Mouse (Mus musculus): ENCODE measurements at regions not wholly inside any gene's neighbourhood (a gene's known extent, or its start where the extent isn't known, plus 50 kb on each side); places are given as distances from the start of the nearest gene placed in this dataset.

DNA sequence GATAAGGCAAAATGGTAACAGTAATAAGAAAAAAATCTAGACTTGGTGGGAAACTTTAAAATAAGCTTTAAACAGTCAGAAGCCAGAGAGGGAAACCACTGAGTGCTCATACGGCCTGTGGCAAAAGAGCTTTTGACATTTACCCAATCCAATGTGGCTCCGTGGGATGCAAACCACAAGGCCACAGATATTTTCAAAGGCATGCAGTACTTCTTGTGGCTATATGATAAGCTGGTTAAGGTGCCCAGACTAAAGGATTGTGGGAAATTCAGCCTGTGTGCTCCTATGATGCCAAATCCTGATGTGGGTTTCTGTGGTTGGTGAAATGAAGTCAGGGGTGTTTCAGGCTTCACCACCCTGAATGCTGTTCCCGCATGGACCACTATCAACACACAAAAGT is 355.8 kb downstream of the Sorl1 start:
- DNase-seq (ENCODE audit: low read depth, low spot score): no peak

DNA sequence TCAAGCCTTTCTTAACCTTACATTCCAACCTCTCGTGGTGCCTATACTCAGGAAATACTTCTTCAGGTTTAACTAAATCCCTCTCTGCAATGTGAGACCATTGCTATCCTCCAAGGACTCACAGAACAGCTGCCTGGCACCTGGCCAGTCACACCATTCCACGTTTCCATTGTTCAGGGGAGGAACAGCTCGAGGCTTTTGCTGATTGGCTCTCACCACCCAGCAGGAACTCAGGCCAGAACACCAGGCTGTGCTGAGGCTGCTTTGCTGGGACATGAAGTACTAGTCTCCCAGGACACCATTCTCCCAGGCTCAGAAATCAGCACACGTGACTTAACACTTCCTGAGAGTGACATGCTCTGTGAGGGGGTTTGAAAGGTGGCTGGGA is 357.6 kb downstream of the Sorl1 start:
- DNase-seq (ENCODE audit: low read depth, low spot score): no peak

DNA sequence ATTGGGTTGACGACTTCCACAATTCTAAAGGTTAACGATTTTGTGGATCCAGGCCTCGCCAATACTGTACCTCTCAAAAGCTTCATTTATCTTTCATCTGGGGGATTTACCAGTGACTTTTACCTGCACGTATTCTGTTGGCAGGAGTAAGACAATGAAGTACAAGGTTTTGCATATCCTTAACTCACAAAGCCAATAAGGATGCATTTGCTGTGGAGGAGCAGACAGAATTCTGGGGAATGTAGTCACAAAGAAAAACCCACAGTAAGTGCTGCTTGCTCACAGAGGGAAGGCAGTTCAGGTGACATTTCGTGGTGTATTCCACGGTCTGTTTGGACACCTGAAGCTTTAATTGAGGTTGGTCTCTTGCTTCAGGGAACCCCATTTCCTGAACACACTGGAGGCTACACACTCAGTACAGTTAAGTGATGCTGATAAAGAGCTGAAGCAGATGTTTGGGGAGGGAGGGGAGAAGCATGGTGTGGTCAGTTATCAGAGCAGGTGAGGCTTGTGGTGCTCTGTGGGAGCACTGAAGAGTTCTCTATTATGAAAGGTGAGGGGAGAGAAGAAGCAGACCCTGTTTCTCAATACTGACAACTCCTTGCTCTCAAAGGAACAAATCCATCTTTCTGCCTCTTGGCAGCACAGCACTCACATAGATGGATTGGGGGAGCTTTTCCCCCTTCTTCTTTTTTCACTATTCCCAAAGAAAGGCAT is 358.1 kb downstream of the Sorl1 start:
- no peak for DNase-seq (ENCODE audit: low read depth, low spot score)

DNA sequence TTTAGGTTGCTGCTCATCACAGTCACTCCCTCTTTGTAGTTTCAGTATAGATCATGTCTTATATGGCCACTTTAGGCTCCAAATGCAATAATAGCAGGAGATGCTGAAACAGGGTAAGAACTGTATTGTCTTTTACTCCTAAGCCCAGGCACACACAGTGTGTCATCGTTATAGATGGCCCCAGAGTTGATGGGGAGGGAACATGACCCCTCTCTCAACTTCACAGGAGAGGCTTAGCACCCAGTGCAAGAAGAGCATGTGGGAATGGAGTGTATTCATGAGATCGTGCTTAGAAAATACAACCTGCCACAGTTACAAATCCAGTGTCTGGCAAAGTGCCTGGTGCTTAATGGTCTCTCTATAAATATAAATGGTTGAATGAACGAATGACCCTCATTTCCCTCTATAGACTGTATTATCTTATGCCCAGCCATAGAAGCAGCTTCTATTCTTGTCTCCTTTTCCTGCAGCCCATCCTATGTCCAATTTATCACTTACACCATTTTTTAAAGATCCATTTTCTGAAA is 363.0 kb downstream of the Sorl1 start:
- DNase-seq (ENCODE audit: low read depth, low spot score): no peak

DNA sequence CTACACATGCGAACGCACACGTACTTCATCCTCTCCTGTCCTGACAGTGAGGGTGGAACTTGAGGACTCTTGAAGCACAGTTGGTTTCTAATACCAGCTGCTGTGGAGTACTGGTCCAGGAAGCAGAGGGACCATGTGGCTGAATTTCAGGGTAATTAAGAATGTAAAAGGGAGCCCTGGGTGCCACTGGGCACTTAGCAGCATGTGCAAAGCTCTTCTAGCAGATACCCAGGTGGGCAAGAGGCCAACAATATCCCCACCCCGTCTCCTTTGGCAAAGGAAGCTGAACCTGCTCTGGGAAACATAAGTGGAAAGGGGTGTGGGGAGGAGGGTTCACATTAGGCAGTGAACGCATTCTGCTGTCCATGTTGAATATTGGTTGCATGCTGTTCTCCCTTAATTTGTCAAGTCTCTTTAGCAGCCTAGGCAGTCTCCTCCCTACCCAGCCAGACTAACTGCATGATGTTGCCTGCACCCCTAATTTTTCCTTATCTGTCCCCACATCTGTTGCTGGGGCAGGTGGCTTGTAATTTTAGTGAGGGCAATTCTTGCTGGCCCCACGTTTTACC is 369.6 kb downstream of the Sorl1 start:
- no peak for DNase-seq (ENCODE audit: low read depth, low spot score)

DNA sequence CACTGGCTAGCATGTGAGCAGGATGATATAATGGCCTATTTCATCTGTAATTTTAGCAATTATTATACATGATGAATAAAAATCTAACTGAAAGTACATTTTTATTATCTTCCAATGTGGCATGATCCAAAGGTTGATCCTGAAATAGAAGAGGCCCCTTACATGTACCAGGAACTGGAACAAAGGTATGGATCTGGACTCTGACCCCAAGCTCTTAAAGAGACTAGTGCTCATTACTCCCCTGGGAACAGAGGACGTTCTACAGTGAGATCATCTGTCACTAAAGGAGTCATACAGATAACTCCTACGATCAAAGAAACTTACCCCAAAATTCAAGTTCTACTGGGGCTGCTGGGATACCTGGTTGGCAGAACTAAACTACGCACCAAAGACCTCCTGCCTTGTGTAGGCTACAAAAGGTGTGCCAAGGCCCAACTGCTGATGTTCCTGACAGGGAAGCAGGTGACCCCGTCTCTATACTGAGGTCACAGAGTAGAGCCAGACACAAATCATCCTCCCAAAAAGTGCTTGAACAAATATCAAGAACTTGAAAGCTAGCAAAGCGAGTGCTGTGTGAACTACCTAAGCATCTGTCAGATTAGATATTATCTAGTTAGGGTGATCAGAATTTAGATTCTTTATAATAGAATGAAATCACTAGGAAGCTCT is 378.0 kb downstream of the Sorl1 start:
- DNase-seq (ENCODE audit: low read depth, low spot score): no peak

DNA sequence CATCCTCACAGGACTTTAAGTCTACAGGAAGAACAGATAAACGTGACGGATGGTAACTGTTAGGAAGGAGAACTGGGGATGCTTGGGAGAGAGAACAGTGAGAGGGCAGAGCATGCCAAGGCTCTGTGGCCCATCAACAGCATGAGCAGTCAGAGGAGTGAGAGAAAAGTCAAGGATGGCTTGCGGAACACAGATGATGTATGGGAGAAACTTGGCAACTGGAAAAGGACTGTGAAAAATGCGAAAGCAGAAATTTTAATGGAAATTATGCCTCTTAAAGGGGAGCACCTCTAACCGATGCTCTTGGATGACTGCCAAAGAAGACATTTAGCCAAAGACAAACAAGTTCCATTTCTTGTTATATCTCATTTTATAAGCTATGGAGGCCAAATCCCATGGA is 382.6 kb downstream of the Sorl1 start:
- DNase-seq (ENCODE audit: low read depth, low spot score): no peak

DNA sequence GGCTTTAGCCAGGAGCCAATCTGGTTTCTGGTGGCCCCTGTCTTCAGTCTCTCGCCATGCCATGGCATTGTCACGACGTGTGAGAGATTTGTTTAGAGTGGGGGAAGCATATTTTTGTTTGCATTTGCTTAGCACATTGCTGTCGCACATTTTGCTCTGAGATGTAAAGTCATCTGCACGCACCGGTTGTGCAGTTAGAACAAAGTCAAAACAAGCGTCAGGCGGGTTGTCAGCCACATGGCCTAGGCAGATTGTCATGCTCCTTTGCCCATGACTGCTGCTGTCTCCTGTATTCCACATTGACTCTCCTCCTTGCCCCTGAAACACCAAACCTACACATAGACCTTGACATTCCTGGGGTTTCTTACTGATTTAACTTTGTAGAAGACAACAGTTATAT is 383.6 kb downstream of the Sorl1 start:
- DNase-seq (ENCODE audit: low read depth, low spot score): no peak

DNA sequence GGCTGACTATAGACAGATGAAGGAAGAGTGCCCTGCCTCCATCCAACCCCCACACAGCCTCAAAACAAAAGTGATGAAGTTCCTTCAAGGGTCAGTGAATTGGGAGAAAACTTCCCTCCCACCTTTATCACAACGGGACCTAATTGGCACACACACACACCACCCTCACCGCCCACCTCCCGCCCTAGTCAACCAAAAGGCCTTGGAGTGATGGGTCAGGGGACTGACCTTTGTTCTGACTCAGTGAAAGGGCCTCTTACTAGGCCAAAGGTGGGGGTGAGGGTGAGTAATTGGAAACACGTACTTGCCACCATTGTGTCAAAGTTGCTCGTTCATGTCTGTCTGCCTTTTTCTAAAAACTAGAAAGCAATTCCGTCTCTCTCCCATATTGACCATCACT is 386.4 kb downstream of the Sorl1 start:
- DNase-seq (ENCODE audit: low read depth, low spot score): no peak

DNA sequence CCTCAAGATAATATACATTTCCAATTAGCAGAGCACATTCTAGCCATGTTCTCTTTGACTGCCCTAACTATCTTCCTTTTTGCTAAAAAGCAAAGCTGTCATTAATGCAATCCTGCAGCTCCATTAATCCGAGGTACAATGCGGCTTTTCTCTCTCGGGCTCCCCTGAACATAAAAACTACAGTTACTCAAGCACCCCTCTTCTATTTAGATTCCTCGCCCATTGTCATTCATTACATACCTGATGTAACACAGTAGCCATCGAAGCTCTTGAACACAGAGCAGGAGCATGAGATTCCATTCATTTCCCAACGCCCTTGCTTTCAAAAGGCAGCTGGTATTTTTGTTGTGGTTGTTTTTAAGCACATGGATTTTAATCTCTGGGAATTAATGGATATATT is 387.2 kb downstream of the Sorl1 start:
- no peak for DNase-seq (ENCODE audit: low read depth, low spot score)

DNA sequence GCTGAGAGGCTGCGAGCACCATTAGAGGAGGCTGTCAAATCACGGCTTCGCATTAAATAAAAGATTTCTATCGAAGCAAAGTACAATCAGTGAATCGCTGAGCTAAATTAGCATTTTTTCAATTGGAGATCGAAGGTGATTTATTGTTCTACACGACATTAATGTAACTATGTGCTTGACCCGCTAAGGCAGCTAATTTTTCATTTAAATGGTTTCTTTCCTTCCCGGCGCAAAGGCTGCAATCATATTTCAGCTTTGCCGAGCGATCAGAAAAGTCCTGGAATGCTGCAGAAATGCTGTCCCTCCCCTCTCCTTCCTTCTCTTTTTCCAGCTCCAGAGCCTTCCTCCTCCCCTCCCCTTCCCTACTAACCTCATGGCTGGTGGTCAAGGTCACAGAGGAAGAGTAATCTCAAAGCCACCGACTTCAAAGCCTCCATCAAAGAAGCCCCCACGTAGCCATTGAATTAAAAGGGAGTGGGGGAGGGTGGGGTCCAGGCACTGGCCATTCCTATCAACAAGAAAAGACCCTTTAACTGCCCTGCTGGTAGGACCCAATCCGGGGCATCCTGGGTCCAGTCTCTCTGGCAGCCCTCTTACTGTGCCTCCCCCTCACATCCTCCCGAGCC is 387.8 kb downstream of the Sorl1 start:
- no peak for DNase-seq (ENCODE audit: low read depth, low spot score)

DNA sequence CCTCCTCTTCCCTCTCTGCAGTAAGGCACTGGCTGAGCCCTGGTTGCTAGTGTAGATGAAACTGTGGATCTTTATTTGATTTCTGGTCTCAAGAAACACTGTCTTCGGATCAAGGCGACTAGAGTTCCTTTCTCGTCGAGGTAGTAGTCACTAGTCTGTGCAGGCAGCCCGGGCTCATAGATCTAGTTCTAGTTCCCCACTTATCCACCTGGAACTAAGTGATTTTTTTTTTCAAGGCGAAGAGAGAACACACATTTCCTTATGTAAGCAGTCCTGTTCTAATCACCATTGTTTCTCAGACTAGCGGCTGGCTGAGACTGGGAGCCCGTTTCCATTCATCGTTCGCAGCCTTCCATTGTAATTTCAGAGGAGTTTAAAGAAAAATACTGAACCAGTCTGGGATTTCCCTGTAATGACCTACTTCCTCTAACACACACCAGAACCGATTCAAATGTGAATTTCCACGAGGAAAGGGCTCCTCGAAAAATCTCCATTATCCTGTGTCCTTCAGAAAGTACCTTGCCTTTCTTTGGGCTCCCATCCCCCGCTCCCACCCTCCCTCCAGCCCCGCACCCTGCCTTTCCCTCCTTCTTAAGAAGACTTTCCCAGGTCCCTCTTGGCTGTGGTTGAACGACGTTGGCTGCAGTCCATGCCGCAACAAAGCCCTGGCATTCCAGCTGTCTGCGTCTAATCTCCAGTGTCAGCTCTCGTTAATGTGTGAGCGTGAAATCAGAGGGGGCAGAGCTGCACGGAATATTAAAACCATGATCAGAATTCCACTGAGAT is 388.5 kb downstream of the Sorl1 start:
- no peak for DNase-seq (ENCODE audit: low read depth, low spot score)

DNA sequence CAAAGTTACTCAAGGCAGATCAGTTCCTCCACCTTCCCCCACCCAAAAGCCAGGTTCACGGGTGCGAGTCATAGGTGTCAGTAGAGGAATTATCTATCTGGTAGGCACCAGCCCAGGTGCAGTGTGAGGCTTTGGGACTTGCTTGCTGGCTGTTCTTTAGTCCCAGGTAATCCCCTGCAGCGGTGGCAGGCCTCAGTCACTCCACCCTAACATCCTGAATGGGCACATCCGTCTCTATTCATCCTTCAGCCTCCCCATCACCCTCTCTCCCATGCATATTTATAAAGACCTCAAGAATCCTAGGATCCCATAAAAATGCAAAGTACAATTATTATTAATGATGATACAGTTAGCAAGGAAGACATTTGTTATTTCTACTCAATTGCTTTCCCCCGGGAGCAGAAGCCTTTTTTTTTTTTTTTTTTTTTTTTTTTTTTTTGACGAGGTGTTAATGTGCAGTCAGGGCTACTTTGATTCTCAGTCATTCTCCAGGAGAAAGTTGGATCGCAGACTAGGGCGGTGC is 389.1 kb downstream of the Sorl1 start:
- DNase-seq (ENCODE audit: low read depth, low spot score): no peak

DNA sequence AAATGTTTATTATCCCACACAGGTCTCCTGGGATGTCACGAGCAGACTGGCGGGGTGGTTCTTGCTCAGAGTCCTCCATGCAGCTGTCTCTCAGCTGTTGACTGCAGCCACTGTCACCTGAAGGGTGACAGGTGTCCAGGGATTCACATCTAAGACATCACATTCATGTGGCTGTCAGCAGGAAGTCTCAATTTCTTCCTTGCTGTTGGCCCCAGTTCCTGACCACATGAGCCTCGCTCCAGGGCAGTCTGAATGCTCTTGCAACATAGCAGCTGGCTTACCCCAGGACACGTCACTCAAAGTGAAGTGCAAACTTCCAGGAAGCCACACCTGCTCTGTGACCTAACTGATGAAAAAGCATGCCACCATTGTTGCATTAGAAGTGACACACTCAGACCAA is 402.5 kb downstream of the Sorl1 start:
- no peak for DNase-seq (ENCODE audit: low read depth, low spot score)

DNA sequence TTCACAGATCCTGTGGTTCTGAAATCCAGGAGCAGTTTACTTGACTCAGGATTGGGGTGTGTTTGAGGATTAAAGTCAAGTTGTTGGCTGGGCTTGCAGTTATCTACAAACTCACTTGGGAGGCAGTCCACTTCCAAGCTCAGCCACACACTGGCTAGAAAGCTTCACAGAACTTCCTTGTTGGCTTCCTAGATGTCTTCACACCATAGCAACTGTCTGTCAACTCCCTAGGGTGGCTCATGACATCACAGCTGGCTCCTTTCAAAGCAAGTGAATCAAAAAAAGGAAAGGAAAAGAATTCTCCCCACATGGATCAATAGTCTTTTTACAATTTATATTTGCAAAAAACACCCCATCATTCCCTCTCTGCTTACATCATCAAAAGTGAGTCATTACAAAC is 408.9 kb downstream of the Sorl1 start:
- no peak for DNase-seq (ENCODE audit: low read depth, low spot score)

DNA sequence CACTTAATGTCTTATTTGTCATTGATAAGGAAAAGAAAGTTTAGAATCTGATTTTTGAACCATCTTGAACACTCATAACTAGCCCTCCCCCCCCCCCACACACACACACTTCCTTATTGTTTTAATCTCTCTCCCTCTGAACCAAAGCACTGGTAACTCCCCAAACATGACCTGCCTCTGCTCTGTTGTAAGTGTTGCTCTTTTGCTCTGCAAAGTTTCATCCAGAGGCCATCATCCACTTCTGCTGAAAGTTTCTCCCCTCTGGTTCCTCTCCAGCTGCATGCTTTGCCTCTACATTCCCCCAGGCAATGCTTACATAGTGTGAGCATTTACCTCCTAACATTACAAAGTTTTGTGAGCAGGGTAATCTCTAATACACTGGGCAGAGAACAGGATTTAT is 418.1 kb downstream of the Sorl1 start:
- no peak for DNase-seq (ENCODE audit: low read depth, low spot score)

DNA sequence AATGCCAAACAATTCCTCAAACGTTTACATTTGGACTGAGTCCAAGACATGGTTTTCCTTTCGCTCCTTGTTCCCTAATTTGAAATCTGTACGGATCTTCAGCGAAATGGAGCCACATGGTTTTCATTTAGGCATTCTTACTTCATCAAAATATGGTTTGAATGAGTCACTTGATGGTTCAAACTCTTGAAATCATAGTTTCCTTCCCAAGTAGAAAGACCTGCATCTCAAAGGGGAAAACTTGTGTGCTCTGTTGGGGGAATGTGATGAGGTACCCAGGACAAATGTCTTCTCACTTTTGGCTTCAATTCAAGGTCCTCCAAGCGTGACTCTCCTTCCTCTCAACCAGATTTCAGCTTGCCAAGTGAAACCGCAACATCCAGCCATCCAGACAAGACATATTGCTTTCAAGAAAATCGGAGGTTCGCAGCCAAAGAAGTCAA is 418.6 kb downstream of the Sorl1 start:
- DNase-seq (ENCODE audit: low read depth, low spot score): no peak

DNA sequence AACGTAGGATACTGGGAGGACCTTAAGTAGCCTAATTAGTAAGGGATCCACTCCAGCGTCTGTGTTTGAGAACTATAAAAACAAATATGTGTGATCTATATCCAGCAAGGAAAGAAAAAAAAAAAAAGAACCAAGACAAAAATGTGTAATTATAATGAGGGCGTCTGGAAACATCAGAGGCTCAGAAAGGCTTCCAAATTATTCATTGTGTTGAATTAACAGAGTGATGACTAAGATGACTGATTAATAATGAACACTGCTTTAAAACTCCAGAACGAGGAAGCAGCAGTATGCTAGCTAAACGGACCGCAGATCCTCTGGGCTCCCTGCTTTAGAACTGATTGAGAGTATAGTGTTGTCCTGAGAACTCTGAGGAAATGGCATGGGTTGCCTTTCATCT is 421.0 kb downstream of the Sorl1 start:
- no peak for DNase-seq (ENCODE audit: low read depth, low spot score)

DNA sequence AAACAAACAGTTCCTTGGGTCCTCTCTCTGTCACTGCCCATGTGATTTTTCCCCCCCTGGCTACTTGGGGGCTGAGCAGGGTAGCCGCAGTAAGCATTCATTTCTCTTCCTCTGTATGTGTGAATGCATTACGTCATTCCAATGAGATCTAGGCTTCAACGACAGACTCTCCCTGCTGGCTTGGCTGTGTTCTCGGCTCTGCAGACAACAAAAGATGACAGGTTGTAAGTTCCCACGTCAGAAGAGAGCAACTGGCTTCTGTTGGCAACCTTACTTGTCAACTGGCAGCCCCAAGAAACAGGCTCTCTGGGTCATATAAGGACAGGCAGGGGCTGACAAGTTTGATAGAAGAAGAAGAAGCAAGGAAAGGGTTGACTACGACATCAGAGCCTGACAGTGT is 423.4 kb downstream of the Sorl1 start:
- no peak for DNase-seq (ENCODE audit: low read depth, low spot score)

DNA sequence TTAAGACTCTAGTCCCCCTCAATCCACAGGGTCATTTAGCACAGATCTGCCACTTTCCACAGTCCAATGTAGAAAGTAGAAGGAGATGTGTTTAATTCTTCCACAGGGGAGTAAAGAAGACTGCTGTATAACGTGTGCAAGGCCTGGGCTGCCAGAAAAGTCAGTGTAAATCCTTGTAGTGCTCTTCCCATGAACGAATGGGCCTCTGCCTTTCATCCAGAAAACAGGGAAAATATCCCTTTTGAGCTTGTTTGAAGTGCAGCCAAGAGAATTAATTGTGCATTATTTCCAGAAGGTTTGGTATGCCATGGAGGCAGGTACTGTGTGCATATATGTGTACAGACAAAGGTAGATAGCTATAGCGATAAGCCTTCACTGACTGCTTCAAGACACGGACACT is 425.1 kb downstream of the Sorl1 start:
- no peak for DNase-seq (ENCODE audit: low read depth, low spot score)

DNA sequence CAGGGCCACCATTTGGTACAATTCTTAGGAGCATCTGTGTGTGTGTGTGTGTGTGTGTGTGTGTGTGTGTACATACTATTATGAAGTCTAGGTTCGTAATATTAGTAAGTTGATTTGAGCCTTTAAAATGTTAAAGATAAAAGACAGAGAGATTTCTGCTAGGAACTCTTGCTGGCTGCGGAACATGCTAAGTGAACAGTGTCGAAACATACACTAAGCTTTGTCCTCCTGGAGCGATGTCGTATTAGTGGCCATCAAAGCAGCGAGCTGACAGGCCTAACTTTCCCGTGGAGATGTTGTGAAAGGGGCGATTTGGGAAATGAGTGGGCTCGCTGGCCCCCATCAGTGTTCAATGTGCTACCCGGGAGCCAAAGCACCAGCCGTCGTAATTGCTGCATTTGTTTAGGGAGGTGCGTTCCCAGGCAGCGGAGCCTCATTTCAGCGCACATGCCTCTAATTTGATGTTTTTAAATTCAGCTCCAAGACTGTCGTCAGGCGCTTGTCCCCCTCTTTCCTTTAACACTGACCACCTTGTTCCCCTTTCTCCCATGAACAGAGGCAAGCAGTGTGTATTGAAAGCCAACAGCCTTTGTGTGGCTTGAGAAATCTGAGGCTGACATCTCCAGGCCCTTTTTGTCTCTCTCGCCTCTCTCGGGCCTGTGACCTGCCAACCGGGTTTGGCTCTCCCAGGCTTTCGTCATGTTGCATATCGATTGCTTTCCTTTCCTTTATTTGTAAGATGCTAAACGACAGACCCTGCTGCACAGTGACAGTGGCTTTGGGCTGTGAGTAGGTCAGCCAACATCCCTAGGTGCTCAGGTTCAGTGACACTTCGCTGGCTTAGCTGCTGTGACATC is 426.3 kb downstream of the Sorl1 start:
- DNase-seq (ENCODE audit: low read depth, low spot score): no peak
